Mouse (Mus musculus) leukemia stem cell, adult 10-12 weeks (primary cell): Measurements from ENCODE around the gene Arl13a. TPM values are rescaled to one million over a fixed set of nuclear protein-coding genes. Genes with fewer than 3 reads are reported as not detected.

Experiments
- polyA plus RNA-seq: library from polyadenylated mRNA; stranded (reverse); fragments of >175 nt; gene quantifications from 2 replicates; pipeline ENCODE4 v1.2.3, GENCODE M21; 2012; ENCODE audit warnings: low replicate concordance

Arl13a gene
- not detected in 2 replicates for polyA plus RNA-seq

GRCm38 (mm10) chrX:134187201-134187600 lies at the start of gene Arl13a:
Gene Arl13a (plus strand): TSS chrX:134187501.

GRCm38 (mm10) chrX:134162043-134162720 lies 25.1 kb upstream of the Arl13a start, which contains the start of gene Xkrx:
Gene Xkrx (minus strand): TSS chrX:134162076.

DNA sequence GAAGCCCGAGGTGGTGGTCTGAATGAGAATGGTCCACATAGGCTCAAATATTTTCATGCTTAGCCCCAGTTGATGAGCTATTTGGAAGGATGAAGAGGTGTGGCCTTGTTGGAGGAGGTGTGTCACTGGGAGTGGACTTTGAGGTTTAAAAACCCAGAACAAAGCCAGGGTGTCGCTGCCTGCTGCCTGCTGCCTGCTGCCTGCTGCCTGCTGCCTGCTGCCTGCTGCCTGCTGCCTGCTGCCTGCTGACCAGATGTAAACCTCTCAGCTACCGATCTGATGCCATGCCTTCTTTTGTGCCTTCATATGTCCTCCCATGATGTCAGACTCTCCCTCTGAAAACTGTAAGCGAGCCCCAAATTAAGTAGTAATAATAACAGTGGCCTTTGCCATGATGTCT lies 34.6 kb downstream of the Arl13a start, which contains the start of gene Nox1:
Nox1 (minus strand) TSS at position 101 of the 400 bp plus-strand sequence.

Other genes starting within 250 kb of the Arl13a start
- not detected in 2 replicates for gene Sytl4, start 205.7 kb upstream of the Arl13a start, polyA plus RNA-seq
- gene Cstf2, start 128.3 kb upstream of the Arl13a start, polyA plus RNA-seq, result 11.7 and 44.7 TPM in 2 replicates
- gene Xkrx, start 25.4 kb upstream of the Arl13a start, polyA plus RNA-seq, result 0.11 and 0.28 TPM in 2 replicates
- not detected in 2 replicates for gene Nox1, start 34.5 kb downstream of the Arl13a start, polyA plus RNA-seq
- 0.85 and 1.0 TPM in 2 replicates for gene Trmt2b, start 89.5 kb downstream of the Arl13a start, polyA plus RNA-seq
- gene Tmem35a, start 107.7 kb downstream of the Arl13a start, polyA plus RNA-seq, result 0.26 TPM in 1 of 2 replicates, not detected in the other
- gene Cenpi, start 120.6 kb downstream of the Arl13a start, polyA plus RNA-seq, result 0.50 and 1.8 TPM in 2 replicates
- gene Drp2, start 217.1 kb downstream of the Arl13a start, polyA plus RNA-seq, result 0.26 and 0.42 TPM in 2 replicates